Mouse (Mus musculus): ENCODE measurements around the gene Borcs7. TPM values are rescaled to one million over a fixed set of nuclear protein-coding genes. Genes with fewer than 3 reads are reported as not detected.
"Not testable (repeated sequence)": the region's sequence is repeated elsewhere in the genome, so short reads cannot be mapped to it uniquely, and the experiment has no call there.

Borcs7 gene
- total RNA-seq, 2 experiments from 2014 or later = 22.8 TPM

DNA sequence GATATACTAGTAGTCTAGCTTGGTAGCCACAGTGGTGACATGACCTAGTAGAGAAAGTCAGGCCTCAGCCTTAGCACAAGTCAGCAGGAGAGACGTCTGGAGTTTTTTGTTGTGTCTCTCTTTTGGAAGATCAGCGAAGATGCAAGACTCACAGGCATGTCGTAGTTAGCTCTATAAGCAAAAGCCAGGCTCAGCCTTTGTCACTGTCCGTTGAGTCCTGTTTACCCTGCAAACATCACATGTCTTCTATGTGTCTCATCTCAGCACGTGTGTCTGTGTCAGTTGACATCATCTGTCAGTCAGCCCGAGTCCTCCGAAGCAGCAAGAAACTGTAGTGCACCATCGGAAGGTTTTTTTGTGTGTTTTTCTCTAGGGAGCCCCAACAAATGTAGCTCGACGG, 41.6 kb downstream of the Borcs7 start:
- DNase-seq (ENCODE audit: low spot score in 2 of 2) = no peak
- Histone ChIP-seq H3K4me3 (no peak overlapping the region), H3K27ac (no peak overlapping the region)
- TF ChIP-seq CTCF (conservative IDR thresholded peaks at IDR 0.05) = no peak

- TF ChIP-seq CTCF (conservative IDR thresholded peaks at IDR 0.05) = peak; percentile 57
- not testable (repeated sequence) for H3K4me3 ChIP-seq; H3K27ac ChIP-seq; DNase-seq (ENCODE audit: low spot score in 2 of 2)
Measured at GRCm38 (mm10) chr19:46732673-46733072, 43.0 kb downstream of the Borcs7 start.

DNA sequence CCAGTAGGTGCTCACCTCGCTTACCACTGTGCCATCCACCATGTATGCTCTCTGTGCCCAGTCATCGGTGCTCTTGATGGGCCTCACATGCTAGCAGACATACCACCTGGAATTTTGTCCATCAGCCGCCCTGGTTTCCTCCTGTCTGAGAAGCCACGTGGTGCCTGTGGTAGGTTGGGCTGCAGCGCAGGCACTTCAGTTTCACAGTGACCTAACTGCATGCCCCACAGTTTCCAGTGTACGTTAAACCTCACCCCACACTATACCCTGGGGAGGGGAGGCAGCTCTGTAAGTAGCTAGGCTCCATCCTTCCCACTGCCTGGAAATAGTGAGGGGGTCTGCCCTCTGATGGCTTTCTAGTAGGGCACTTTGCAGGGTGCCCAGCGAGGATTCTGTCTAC, 43.9 kb downstream of the Borcs7 start:
- Histone ChIP-seq H3K4me3 (no peak overlapping the region), H3K27ac (no peak overlapping the region)
- TF ChIP-seq CTCF (conservative IDR thresholded peaks at IDR 0.05) = no peak
- no peak for DNase-seq (ENCODE audit: low spot score in 2 of 2)

GRCm38 (mm10) chr19:46735241-46735640, 45.5 kb downstream of the Borcs7 start:
- TF ChIP-seq CTCF (conservative IDR thresholded peaks at IDR 0.05) = no peak
- H3K27ac ChIP-seq = no peak overlapping the region
- DNase-seq (ENCODE audit: low spot score in 2 of 2) = no peak
- no peak overlapping the region for H3K4me3 ChIP-seq

GRCm38 (mm10) chr19:46737106-46737505, 47.4 kb downstream of the Borcs7 start:
- no peak for DNase-seq (ENCODE audit: low spot score in 2 of 2)
- Histone ChIP-seq H3K27ac (no peak overlapping the region), H3K4me3 (no peak overlapping the region)
- no peak for TF ChIP-seq CTCF (conservative IDR thresholded peaks at IDR 0.05)

GRCm38 (mm10) chr19:46740341-46741008, 50.8 kb downstream of the Borcs7 start:
- Histone ChIP-seq H3K27ac (no peak overlapping the region), H3K4me3 (no peak overlapping the region)
- DNase-seq (ENCODE audit: low spot score in 2 of 2) = peak; percentile 54 to 79
- TF ChIP-seq CTCF (conservative IDR thresholded peaks at IDR 0.05) = peak; percentile 96

- peak; percentile 26 for TF ChIP-seq CTCF (conservative IDR thresholded peaks at IDR 0.05)
- Histone ChIP-seq H3K27ac (no peak overlapping the region), H3K4me3 (no peak overlapping the region)
- DNase-seq (ENCODE audit: low spot score in 2 of 2) = no peak
Measured at GRCm38 (mm10) chr19:46741574-46741973, 51.9 kb downstream of the Borcs7 start.

- H3K27ac ChIP-seq = no peak overlapping the region
- DNase-seq (ENCODE audit: low spot score in 2 of 2) = no peak
- no peak for TF ChIP-seq CTCF (conservative IDR thresholded peaks at IDR 0.05)
- H3K4me3 ChIP-seq = no peak overlapping the region
Measured at GRCm38 (mm10) chr19:46744681-46745080, 55.0 kb downstream of the Borcs7 start.

DNA sequence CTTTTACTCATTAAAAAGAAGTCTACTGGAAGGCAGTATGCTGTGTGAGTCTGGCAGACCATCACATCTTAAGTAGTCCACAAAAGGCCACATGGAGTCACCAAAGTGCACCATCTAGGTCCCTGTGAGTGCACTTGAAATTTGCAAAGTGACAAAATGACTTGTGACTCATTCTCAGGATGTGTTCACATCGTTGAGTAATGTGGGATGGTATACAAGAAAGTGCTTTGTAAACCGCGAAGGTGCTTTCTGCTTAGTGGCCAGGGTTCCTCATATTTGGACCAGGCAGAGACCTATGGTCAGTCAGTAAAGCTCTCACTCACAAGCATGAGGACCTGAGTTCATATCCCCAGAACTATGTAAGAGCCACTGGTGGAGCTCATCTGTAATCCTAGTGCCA, 58.1 kb downstream of the Borcs7 start:
- Histone ChIP-seq H3K27ac (no peak overlapping the region), H3K4me3 (no peak overlapping the region)
- TF ChIP-seq CTCF (conservative IDR thresholded peaks at IDR 0.05) = no peak
- no peak for DNase-seq (ENCODE audit: low spot score in 2 of 2)

DNA sequence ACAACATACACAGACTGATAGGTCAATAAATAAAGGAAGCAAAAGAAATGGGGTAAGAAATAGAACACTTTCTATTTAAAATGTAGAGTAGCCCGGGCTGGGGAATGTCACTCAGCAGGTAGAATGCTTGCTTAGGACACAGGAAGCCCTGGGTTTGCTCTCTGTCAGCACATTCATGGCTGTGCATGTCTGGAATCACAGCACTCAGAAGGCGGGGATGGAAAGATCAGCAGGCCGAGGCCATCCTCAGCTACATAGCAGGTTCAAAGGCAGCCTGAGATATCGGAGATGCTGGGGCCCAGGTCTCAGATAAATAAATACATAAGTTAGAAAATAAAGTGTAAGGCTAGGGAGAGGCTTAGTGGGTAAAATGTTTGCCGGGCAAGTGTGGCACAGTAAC, 62.5 kb downstream of the Borcs7 start:
- no peak overlapping the region for H3K27ac ChIP-seq
- DNase-seq (ENCODE audit: low spot score in 2 of 2) = no peak
- TF ChIP-seq CTCF (conservative IDR thresholded peaks at IDR 0.05) = no peak
- H3K4me3 ChIP-seq = no peak overlapping the region

Other genes with a start within 250 kb of the Borcs7 start
- 100 to 1,000 TPM in 1 of 2 experiments, 10 to 100 TPM in 1; 99.9 to 108 TPM for gene Trim8, start 188.2 kb upstream of the Borcs7 start, total RNA-seq (2021)
- gene Arl3, start 116.7 kb upstream of the Borcs7 start, total RNA-seq (2021) = 100 to 1,000 TPM; 122 to 129 TPM
- 1 to 10 TPM; 7.4 to 8.3 TPM for gene Sfxn2, start 116.5 kb upstream of the Borcs7 start, total RNA-seq (2021)
- gene Wbp1l, start 90.8 kb upstream of the Borcs7 start, total RNA-seq (2021) = 10 to 100 TPM; 33.5 to 38.0 TPM
- not detected for gene Cyp17a1, start 16.7 kb upstream of the Borcs7 start, total RNA-seq (2021)
- gene As3mt, start 17.6 kb downstream of the Borcs7 start, total RNA-seq (2021) = 10 to 100 TPM; 23.1 to 25.2 TPM
- gene Cnnm2, start 71.7 kb downstream of the Borcs7 start, total RNA-seq (2021) = 10 to 100 TPM; 37.9 to 38.8 TPM

All from layer of hippocampus, adult 2 months (tissue).